Mouse (Mus musculus): ENCODE measurements at regions not wholly inside any gene's neighbourhood (a gene's known extent, or its start where the extent isn't known, plus 50 kb on each side); places are given as distances from the start of the nearest gene placed in this dataset.

DNA sequence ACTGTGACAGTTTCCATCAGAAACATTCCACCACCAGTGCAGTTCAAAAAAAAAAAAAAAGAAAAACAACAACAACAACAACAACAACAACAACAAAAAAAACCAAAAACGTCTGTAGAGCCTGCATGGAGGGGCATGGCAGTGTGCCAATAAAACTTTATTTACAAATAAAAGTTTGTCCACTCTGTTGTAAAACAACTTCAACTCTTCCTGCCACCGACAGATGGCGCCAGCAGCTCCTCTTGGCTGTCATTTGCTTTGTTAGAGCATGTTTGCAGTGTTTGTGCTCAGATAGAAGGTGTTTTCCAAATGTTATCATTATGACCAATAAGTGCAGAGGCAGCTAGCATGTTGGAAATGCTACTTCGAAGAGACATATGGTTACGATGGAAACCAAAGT is 179.0 kb upstream of the Gjb5 start:
- TF ChIP-seq CTCF (IDR thresholded peaks at IDR 0.05; ENCODE audit: control insufficient read depth, insufficient read depth, insufficient replicate concordance, low read depth, low read length) (no peak), POLR2A (IDR thresholded peaks at IDR 0.05; ENCODE audit: control insufficient read depth, low read depth, low read length) (no peak)

Measured in testis, adult 2 months (tissue).